Mouse (Mus musculus) v-Abl transformed pro-B cells (cell line): ENCODE measurements around the gene Stam2.

Experiments used
- in situ Hi-C, 2 experiments: fragments of 400-800 bp; cut with MboI; formaldehyde crosslinking; loops; one replicate each; pipeline ENCODE4 v1.15.1; 2025; ENCODE audit not compliant: unreplicated experiment in 2 of 2

The Stam2 gene

GRCm38 (mm10) chr2:52733659-52734058 lies 8.4 kb downstream of the Stam2 start:
- in situ Hi-C loops = loop anchor here (25.0 kb wide), 2 partner anchors 321 to 796 kb away; partner anchors contain the start of genes Arl5a (in 2 of the 2) and Rbm43 (in 2 of the 2)

- in situ Hi-C loops = loop anchor here (25.0 kb wide), 2 partner anchors 320 to 795 kb away; partner anchors contain the start of genes Arl5a (in 2 of the 2) and Rbm43 (in 2 of the 2)
These were observed 9.5 kb downstream of the Stam2 start for GRCm38 (mm10) chr2:52732611-52733010.

GRCm38 (mm10) chr2:52732001-52732400 lies 10.1 kb downstream of the Stam2 start:
- in situ Hi-C loops = loop anchor here (25.0 kb wide), 2 partner anchors 320 to 795 kb away; partner anchors contain the start of genes Arl5a (in 2 of the 2) and Rbm43 (in 2 of the 2)

GRCm38 (mm10) chr2:52730891-52731290 lies 11.2 kb downstream of the Stam2 start:
- in situ Hi-C loops = loop anchor here (25.0 kb wide), 2 partner anchors 319 to 794 kb away; partner anchors contain the start of genes Arl5a (in 2 of the 2) and Rbm43 (in 2 of the 2)

GRCm38 (mm10) chr2:52720231-52721025 lies 21.7 kb downstream of the Stam2 start:
- in situ Hi-C loops = no loop called here

GRCm38 (mm10) chr2:52717076-52717475 lies 25.0 kb downstream of the Stam2 start:
- in situ Hi-C loops = no loop called here

- in situ Hi-C loops = no loop called here
These were observed 26.5 kb downstream of the Stam2 start for GRCm38 (mm10) chr2:52715538-52715937.

- in situ Hi-C loops = no loop called here
These were observed 28.0 kb downstream of the Stam2 start for GRCm38 (mm10) chr2:52714111-52714510.

GRCm38 (mm10) chr2:52710804-52711203 lies 31.3 kb downstream of the Stam2 start:
- in situ Hi-C loops = no loop called here

GRCm38 (mm10) chr2:52709417-52709816 lies 32.7 kb downstream of the Stam2 start:
- in situ Hi-C loops = no loop called here

GRCm38 (mm10) chr2:52701368-52702036 lies 40.6 kb downstream of the Stam2 start:
- in situ Hi-C loops = no loop called here

GRCm38 (mm10) chr2:52700352-52700751 lies 41.7 kb downstream of the Stam2 start:
- in situ Hi-C loops = no loop called here

- in situ Hi-C loops = no loop called here
These were observed 47.5 kb downstream of the Stam2 start for GRCm38 (mm10) chr2:52694604-52695003.

- in situ Hi-C loops = no loop called here
These were observed 50.3 kb downstream of the Stam2 start for GRCm38 (mm10) chr2:52691745-52692144.

GRCm38 (mm10) chr2:52686601-52687000 lies 55.5 kb downstream of the Stam2 start:
- in situ Hi-C loops = no loop called here

- in situ Hi-C loops = no loop called here
These were observed 64.5 kb downstream of the Stam2 start for GRCm38 (mm10) chr2:52677589-52677988.

- in situ Hi-C loops = no loop called here
These were observed 65.2 kb downstream of the Stam2 start for GRCm38 (mm10) chr2:52676913-52677303.

- in situ Hi-C loops = no loop called here
These were observed 65.8 kb downstream of the Stam2 start, which contains the start of gene Cacnb4 for GRCm38 (mm10) chr2:52676023-52676912. Gene Cacnb4, minus strand, starts transcription at chr2:52676831.

GRCm38 (mm10) chr2:52675278-52675987 lies 66.6 kb downstream of the Stam2 start:
- in situ Hi-C loops = no loop called here

GRCm38 (mm10) chr2:52674886-52675277 lies 67.2 kb downstream of the Stam2 start:
- in situ Hi-C loops = no loop called here
